Mouse (Mus musculus) liver, embryonic 14.5 days (tissue): ENCODE data around the gene Adm2.

Source experiments
- CTCF ChIP-seq: IDR thresholded peaks from 2 replicates; pipeline ENCODE4 v1.5.1; 2016; ENCODE audit warnings: antibody characterized with exemption, low read depth, control low read depth
- EP300 ChIP-seq: IDR thresholded peaks from 2 replicates; pipeline ENCODE4 v1.6.1; 2016; ENCODE audit warnings: antibody characterized with exemption, low read depth

DNA sequence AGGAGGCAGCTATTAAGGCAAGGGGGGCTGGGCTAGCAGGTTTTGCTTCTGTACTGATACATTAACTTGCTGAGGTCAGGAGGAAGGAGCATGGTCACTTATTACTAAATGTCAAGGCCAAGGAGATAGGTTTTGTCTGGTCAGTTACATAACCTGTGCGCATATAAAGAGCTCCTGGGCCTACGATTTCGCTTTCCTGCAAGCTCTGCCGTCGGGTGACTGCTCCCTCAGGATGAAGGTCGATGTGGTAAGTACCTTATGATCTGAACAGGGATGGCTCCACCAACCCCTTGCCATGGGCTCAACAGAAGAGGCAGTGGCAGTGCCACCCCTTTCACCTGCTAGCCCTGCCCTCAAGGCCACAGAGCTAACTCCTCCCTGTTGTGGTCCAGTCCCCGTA is 11.8 kb downstream of the Adm2 start, which contains the start of gene Miox:
- TF ChIP-seq CTCF (no peak), EP300 (no peak)
